Mouse (Mus musculus): ENCODE measurements around the gene Map2.

The Map2 gene

DNA sequence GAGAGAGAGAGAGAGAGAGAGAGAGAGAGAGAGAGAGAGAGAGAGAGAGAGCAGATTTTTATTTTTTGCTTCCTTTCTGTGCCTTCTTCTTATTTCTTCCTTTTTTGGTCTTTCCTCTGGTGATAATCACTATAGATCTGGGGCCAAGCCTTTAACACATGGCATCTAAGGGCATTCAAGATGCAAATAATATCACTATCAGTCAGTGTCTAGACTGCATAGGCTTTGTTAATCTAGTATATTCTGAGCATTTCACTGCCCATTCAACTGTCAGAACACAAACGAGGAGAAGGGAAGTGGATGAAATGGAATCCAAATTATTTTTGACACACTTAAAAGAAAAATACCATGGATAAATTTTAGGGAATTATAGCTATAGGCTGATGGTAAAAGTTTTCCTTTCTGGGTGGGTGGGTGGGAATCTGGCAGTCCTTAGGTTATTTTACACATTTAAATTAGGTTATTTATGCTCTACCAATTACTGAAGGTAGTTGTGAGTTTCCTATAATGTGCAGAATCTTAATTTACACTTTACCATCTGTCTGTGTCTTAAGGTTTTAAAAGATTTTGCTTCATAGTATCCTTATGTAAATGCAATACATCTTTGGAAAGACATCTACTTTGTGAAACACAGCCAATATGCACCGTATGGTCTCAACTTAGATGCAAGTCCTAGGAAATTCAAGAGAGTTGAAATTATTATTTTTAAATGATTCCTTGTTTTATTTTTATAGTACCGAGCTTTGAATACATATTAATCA, 117.2 kb downstream of the Map2 start:
- no peak for DNase-seq (ENCODE audit: low read depth, low spot score)

- no peak for DNase-seq (ENCODE audit: low read depth, low spot score)
Observed at GRCm38 (mm10) chr1:66299376-66299775, 124.3 kb downstream of the Map2 start.

- no peak for DNase-seq (ENCODE audit: low read depth, low spot score)
Observed at GRCm38 (mm10) chr1:66320378-66321135, 145.5 kb downstream of the Map2 start.

DNA sequence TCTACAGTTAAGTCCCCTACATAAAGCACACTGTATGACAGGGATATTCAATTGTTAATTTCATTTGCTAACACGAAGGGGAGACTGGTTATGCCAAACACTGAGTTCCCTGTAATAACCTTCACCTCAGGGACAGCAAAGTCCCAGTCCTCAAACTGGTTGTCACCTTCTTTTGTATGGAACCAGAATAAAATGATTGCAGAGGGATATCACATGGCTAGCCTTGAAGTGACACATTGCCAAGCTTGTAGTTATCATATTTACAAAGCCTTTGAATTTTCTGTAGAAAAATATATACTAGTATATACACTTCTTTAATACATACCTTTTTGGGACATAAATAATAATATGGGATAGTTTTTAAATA, 146.0 kb downstream of the Map2 start:
- DNase-seq (ENCODE audit: low read depth, low spot score), result no peak

DNA sequence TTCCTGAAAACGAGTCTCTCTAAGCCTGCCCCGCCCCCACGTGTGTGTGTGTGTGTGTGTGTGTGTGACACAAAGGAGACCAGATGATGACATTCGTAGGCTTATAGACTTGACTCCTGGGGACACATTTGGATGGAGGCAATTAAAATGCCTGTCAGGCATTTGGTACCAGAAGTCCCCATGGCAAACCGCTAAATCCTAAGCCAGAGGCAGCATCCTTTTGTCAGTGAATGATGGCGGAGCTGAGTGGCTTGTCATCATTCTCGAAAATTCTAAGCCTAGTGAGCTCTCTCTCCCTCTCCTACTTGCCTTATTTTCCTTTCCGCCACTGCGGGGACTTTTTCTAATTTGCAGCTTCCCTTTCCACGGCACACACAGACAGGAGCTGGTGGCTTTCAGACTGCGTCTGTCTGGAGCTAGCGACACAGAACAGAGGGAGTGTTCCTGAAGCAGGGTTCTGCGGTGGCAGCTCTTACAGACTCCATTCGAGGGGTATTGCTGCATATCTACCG, 146.6 kb downstream of the Map2 start:
- no peak for DNase-seq (ENCODE audit: low read depth, low spot score)

DNA sequence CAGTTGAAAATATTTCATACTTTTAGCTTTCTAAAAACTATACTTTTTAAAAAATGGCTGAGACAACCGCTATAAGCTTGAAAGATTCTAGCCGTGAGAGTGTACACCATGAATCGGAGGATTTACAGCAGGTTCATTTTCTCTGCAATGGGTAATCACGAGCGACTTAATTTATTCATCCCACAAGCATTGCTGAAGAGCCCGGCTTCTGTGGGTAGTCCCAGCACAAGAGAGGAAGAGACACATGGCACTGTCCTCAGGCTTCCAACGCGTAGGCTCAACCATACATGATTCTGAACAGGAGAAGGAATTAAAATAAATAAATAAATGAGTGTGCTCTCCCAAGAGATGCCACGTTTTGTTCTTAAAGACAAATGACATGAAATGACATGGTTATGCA, 148.4 kb downstream of the Map2 start:
- DNase-seq (ENCODE audit: low read depth, low spot score), result no peak

- DNase-seq (ENCODE audit: low read depth, low spot score), result no peak
Observed at GRCm38 (mm10) chr1:66324951-66325350, 149.9 kb downstream of the Map2 start.

- no peak for DNase-seq (ENCODE audit: low read depth, low spot score)
Observed at GRCm38 (mm10) chr1:66328996-66329395, 153.9 kb downstream of the Map2 start.

DNA sequence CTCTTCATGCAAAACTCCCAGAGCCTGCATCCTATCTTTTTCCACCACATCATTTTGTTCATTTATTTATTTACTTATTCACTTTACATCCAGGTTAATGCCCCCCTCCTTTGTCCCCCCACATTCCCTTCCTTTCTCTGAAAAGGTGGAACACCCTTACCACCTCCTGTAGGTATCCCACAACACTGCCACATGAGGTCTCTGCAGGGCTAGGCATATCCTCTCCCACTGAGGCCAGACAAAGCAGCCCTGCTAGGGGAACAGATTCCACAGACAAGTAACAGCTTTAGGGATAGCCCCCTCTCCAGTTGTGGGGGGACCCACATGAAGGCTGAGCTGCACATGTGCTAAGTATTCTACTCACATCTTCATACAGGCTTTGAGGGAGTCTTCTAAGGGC, 154.5 kb downstream of the Map2 start:
- DNase-seq (ENCODE audit: low read depth, low spot score), result no peak

DNA sequence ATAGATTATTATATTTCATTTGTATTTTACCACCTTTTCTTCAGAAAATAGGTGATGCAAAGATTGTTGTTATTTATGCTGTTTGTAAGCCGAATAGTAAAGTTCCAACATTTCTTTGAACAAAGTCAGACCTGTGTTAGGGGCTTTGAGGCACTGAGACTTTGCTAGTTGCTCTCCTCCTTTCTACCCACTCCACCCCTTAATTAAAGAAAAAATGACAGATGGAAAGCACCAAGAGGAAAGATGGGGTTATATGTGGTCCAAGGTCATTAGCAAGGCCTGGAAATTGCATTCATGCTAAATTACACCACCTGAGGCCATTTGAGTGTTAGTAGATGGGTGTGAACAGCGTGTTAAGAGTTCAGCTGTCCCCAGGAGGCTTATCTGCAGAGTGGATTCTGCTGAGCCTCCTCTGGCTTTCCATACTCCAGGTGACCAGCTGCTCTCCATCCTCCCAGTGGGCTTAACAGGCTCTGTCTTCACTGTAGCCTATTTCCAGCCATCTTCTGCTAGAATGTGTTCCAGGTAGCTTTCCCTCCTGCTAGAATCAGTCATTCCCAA, 160.7 kb downstream of the Map2 start:
- no peak for DNase-seq (ENCODE audit: low read depth, low spot score)

DNA sequence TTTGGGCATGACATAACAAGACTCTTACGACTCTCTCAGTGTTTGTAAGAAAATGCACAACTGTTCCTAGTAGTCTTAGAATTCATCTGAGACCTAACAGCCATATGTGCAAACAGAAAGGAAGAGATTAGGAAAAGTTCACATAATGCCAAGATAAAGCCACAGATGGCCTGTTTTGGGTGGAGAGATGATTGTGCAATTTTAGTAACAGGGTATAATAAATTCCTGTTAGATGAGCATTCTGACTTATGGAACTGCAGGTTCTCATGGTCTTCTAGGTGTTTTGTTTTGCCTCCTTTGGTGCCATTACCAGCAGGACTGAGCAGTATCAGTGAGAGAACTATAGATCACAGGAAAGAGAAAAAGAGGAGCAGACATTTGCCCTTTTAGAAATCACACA, 164.1 kb downstream of the Map2 start:
- no peak for DNase-seq (ENCODE audit: low read depth, low spot score)

DNA sequence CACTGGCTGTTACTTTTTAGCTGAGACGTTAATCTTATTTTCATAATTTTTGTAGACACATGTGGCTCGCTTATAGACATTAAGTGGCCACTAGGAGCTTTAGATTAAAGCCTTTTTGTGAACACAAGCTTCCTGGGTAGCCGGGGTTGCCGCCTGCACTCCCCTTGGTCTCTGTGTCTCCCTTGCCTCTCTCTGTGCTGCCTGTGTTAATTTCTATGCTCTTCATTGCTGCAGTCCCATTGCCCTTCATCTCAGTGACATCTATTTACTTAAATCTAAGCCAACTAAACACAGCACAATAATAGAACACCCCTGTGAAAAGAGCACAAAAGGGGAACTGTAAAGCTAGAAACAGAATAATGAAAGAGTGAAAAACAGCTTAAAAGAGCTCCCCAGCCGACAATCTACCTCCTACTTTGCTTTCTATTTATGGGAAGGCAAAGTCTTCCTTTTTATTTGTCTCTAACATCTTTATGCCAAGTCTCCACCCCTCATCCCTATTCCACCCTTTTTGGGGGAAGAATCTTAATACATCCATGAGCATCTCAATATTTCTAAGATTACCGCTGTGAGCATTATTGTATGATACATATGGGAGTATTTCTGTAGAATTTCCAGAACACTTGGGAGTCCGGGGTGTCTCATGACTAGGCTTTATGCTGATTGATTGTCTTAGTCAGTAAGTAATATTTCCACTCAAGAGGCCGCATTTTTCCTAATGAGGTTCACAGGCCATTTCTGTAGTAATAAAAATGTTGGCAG, 173.5 kb downstream of the Map2 start:
- no peak for DNase-seq (ENCODE audit: low read depth, low spot score)

GRCm38 (mm10) chr1:66349166-66349835, 174.2 kb downstream of the Map2 start:
- DNase-seq (ENCODE audit: low read depth, low spot score), result no peak

DNA sequence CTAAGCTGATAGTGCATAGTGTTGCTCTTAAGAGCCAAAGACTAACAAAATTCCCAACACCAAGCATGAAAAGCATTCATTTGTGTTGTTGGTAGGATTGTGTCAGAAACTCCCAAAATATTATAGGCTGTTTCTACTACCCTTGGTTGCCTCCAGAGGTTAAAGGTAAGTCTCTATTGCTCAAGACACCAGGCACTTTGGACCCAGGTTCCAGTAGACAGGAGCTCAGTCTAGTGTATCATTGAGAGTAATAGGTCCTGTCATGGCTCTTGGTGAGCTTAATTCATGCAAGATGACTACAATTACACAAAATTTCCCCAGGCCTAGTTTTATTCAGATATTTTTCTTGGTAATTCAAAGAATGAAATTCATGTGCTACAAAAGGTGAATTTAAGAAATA, 176.3 kb downstream of the Map2 start:
- DNase-seq (ENCODE audit: low read depth, low spot score), result no peak

DNA sequence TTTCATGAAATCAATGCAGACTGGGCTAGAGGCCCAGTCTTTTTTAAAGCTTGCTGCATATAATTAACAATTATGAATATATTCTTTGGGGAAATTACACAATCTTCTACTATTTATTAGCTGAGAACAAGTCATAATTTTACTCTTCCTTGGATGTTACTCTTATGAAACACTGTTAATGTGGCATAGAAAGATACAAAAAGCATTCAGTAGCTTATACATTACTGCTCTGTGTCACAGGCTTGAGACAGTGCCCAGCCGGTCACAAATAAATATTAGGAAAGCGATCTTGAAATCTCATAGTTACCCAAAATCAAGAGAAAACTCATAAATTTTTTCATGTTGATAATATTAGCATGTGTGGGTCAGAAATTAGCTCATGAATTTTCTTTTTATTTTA, 186.7 kb downstream of the Map2 start:
- DNase-seq (ENCODE audit: low read depth, low spot score), result no peak

- no peak for DNase-seq (ENCODE audit: low read depth, low spot score)
Observed at GRCm38 (mm10) chr1:66363285-66363684, 188.2 kb downstream of the Map2 start.

DNA sequence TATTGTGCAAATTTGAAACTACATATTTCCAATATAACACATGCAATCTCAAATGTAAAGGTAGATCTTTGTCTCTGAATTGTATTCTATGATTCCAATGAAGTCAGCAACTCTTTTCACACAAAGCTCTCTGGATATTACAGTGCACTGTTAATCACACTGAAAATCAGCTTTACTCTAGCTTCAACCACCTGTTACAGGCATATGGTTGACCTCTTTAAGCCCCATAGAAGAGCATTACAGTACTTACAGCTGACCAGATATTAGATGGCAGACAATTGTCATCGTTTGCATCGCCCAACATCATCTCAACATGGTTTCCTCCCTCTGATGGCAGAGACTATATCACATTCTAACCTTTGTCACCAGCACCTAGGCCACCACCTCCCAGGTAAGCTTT, 189.3 kb downstream of the Map2 start:
- no peak for DNase-seq (ENCODE audit: low read depth, low spot score)

- no peak for DNase-seq (ENCODE audit: low read depth, low spot score)
Observed at GRCm38 (mm10) chr1:66365600-66365999, 190.5 kb downstream of the Map2 start.

GRCm38 (mm10) chr1:66369486-66369885, 194.4 kb downstream of the Map2 start:
- DNase-seq (ENCODE audit: low read depth, low spot score), result no peak

GRCm38 (mm10) chr1:66371371-66371770, 196.3 kb downstream of the Map2 start:
- no peak for DNase-seq (ENCODE audit: low read depth, low spot score)

- no peak for DNase-seq (ENCODE audit: low read depth, low spot score)
Observed at GRCm38 (mm10) chr1:66386321-66386720, 211.2 kb downstream of the Map2 start.

Data from skeletal muscle tissue, adult 2 months (tissue).